Mouse (Mus musculus) liver, adult 2 months (tissue): ENCODE measurements at regions not wholly inside any gene's neighbourhood (a gene's known extent, or its start where the extent isn't known, plus 50 kb on each side); places are given as distances from the start of the nearest gene placed in this dataset.

Experiments
- DNase-seq: peaks from one replicate; pipeline ENCODE4 v3.0.0-alpha.2; 2011; ENCODE audit warnings: low read depth, low spot score; ENCODE audit errors: extremely low read depth
- H3K27ac ChIP-seq: fragments of 200-500 bp; replicated peaks from 2 replicates; pipeline ENCODE4 v1.5.1; 2012; ENCODE audit warnings: low read depth, mild to moderate bottlenecking, control low read depth, inconsistent platforms, low read length; ENCODE audit not compliant: insufficient read depth
- H3K27me3 ChIP-seq: fragments of 200-500 bp; 2 replicates; pipeline ENCODE4 v1.6.1; 2012; ENCODE audit warnings: mild to moderate bottlenecking, moderate library complexity, low read length, inconsistent platforms; ENCODE audit not compliant: control insufficient read depth, insufficient read depth
- H3K36me3 ChIP-seq: fragments of 200-500 bp; 2 replicates; pipeline ENCODE4 v1.6.1; 2012; ENCODE audit warnings: low read length, inconsistent platforms; ENCODE audit not compliant: control insufficient read depth, insufficient read depth
- H3K4me1 ChIP-seq: fragments of 200-500 bp; 2 replicates; pipeline ENCODE4 v1.6.1; 2011; ENCODE audit warnings: low read length; ENCODE audit not compliant: control insufficient read depth, insufficient read depth
- H3K4me3 ChIP-seq: fragments of 200-500 bp; 2 replicates; pipeline ENCODE4 v1.5.1; 2011; ENCODE audit warnings: low read depth, mild to moderate bottlenecking, control low read depth, low read length, moderate library complexity; ENCODE audit not compliant: insufficient read depth
- H3K79me2 ChIP-seq: fragments of 200-500 bp; 2 replicates; pipeline ENCODE4 v1.6.1; 2012; ENCODE audit warnings: inconsistent platforms, mild to moderate bottlenecking, low read length, moderate library complexity; ENCODE audit not compliant: control insufficient read depth, insufficient read depth
- H3K9ac ChIP-seq: fragments of 200-500 bp; 2 replicates; pipeline ENCODE4 v1.6.1; 2012; ENCODE audit warnings: low read depth, mild to moderate bottlenecking, control low read depth, inconsistent platforms, low read length
- CTCF ChIP-seq: fragments of 200-500 bp; IDR thresholded peaks from 2 replicates; pipeline ENCODE4 v1.5.1; 2011; ENCODE audit warnings: low read depth, low read length, control low read depth
- POLR2A ChIP-seq: fragments of 200-500 bp; IDR thresholded peaks from 2 replicates; pipeline ENCODE4 v1.6.1; 2011; ENCODE audit warnings: low read length, control low read depth; ENCODE audit not compliant: insufficient read depth; ENCODE audit errors: extremely low read depth
- WGBS: fragments of 180-500 bp; shearing (Covaris S2); methylation state at CpG from one replicate; pipeline ENCODE4 v1.1.7; 2018; 5-methylcytosine and 5-hydroxymethylcytosine counted together

GRCm38 (mm10) chr17:10056096-10056495 lies 263.6 kb downstream of the Qk start:
- no peak overlapping the region for H3K9ac ChIP-seq
- no peaks in the 10 kb centered on the region for H3K4me1 ChIP-seq
- WGBS: 87% methylated on average over 2 of the region's 2 CpGs
- H3K4me3 ChIP-seq: no peak overlapping the region
- TF ChIP-seq POLR2A (no peak), CTCF (no peak)
- no peak overlapping the region for H3K27ac ChIP-seq
- no peaks in the 10 kb centered on the region for H3K36me3 ChIP-seq
- H3K79me2 ChIP-seq: no peaks in the 10 kb centered on the region
- no peak for DNase-seq
- H3K27me3 ChIP-seq: no peaks in the 10 kb centered on the region

DNA sequence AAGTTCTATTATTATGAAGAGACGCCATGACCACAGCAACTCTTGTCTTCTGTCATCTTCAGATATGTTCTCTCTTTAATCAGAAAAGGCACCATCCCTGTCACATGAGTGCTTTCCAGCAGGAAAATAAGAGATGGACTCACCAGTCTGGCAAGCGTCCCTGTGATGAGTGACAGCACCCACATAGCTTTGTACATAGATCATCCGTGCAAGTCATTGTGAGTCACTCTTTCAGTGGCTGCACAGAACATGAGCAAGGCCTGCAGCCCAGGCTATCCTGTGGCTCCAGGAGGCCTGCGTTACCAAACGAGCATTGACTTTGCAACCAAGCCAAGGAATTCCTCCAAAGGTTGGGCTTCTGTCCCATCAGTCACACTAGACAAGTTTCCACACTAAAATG lies 265.3 kb downstream of the Qk start:
- Histone ChIP-seq H3K4me1 (no peaks in the 10 kb centered on the region), H3K27ac (no peak overlapping the region), H3K9ac (no peak overlapping the region), H3K27me3 (no peaks in the 10 kb centered on the region), H3K4me3 (no peak overlapping the region), H3K79me2 (no peaks in the 10 kb centered on the region), H3K36me3 (no peaks in the 10 kb centered on the region)
- no peak for DNase-seq
- WGBS: 85% methylated on average over 5 of the region's 5 CpGs
- no peak for TF ChIP-seq CTCF
- TF ChIP-seq POLR2A: no peak

DNA sequence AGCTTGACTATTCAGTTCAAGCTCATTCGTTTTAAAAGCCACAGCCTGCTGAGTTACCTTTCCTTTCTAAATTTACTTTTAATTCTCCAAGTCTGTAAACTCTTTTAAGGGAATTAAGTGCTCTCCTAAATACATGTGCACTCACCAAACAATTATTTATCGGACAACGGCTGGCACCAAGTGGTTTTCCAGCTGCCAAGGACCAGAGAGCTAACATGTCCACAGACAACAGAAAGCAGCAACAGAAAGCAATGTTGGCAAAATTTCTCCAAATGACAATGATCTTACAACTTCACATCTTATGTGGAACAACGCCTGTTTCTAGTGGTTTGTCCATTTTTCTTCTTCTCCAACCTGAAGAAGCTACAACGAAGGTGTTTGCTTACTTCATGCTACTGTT lies 275.3 kb downstream of the Qk start:
- Histone ChIP-seq H3K27ac (no peak overlapping the region), H3K4me3 (no peak overlapping the region), H3K9ac (no peak overlapping the region), H3K4me1 (peaks cover 3% of the 10 kb centered on the region; the same call in 1 of the 2 replicates), H3K27me3 (no peaks in the 10 kb centered on the region), H3K36me3 (no peaks in the 10 kb centered on the region), H3K79me2 (no peaks in the 10 kb centered on the region)
- no peak for DNase-seq
- 73% methylated on average over 5 of the region's 5 CpGs for WGBS
- TF ChIP-seq CTCF: no peak
- TF ChIP-seq POLR2A: no peak

- H3K27ac ChIP-seq: no peak overlapping the region
- peaks cover 8% of the 10 kb centered on the region; the same call in 1 of the 2 replicates for H3K4me1 ChIP-seq
- no peak overlapping the region for H3K4me3 ChIP-seq
- H3K9ac ChIP-seq: no peak overlapping the region
- WGBS: 91% methylated on average over 5 of the region's 5 CpGs
- H3K27me3 ChIP-seq: no peaks in the 10 kb centered on the region
- H3K79me2 ChIP-seq: no peaks in the 10 kb centered on the region
- no peak for DNase-seq
- no peaks in the 10 kb centered on the region for H3K36me3 ChIP-seq
- TF ChIP-seq CTCF (no peak), POLR2A (no peak)
Observed at GRCm38 (mm10) chr17:10042042-10042652, 277.5 kb downstream of the Qk start.

DNA sequence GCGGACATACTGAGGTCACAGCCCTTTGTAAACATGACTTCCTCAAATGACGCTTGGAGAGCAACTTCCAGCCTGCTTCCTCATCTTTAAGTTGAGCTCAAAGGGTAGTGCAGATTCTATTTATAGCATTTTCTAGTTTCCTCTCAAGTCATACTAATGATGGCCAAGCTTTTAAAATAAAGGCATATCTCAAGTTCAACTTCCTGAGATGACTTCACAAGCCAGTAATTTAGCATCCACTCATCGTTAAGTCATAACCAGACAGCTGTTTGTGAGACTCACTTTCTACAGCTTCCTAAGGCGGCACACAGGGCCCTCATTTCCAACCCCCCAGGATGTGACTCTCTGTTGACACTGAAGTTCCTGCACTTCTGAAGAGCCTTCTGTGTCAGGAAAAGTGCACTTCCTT lies 278.7 kb downstream of the Qk start:
- Histone ChIP-seq H3K79me2 (no peaks in the 10 kb centered on the region), H3K9ac (no peak overlapping the region), H3K4me3 (no peak overlapping the region), H3K36me3 (no peaks in the 10 kb centered on the region), H3K4me1 (peaks cover 8% of the 10 kb centered on the region; the same call in 1 of the 2 replicates), H3K27ac (peak overlapping the region; percentile 35; the same call in 1 of the 2 replicates), H3K27me3 (no peaks in the 10 kb centered on the region)
- WGBS: 59% methylated on average over 4 of the region's 4 CpGs
- DNase-seq: peak; percentile 53
- TF ChIP-seq POLR2A (no peak), CTCF (no peak)

GRCm38 (mm10) chr17:10040375-10040774 lies 279.3 kb downstream of the Qk start:
- no peak for DNase-seq
- H3K27me3 ChIP-seq: no peaks in the 10 kb centered on the region
- H3K36me3 ChIP-seq: no peaks in the 10 kb centered on the region
- peak overlapping the region; percentile 44 for H3K27ac ChIP-seq
- no peak for TF ChIP-seq POLR2A
- no peak for TF ChIP-seq CTCF
- no peak overlapping the region for H3K4me3 ChIP-seq
- 54% methylated on average over 4 of the region's 4 CpGs for WGBS
- no peak overlapping the region for H3K9ac ChIP-seq
- no peaks in the 10 kb centered on the region for H3K79me2 ChIP-seq
- H3K4me1 ChIP-seq: peaks cover 8% of the 10 kb centered on the region; the same call in 1 of the 2 replicates
